Mouse (Mus musculus) testis, adult 2 months (tissue): ENCODE results near the gene Gm10310. TPM values are rescaled to one million over a fixed set of nuclear protein-coding genes. Genes with fewer than 3 reads are reported as not detected.
"Not testable (repeated sequence)": the region's sequence is repeated elsewhere in the genome, so short reads cannot be mapped to it uniquely, and the experiment has no call there.

Source experiments
- H3K27ac ChIP-seq: fragments of 200-500 bp; 2 replicates; pipeline ENCODE4 v1.5.1; 2012; ENCODE audit warnings: low read depth, low read length; ENCODE audit not compliant: control insufficient read depth, insufficient read depth
- H3K27me3 ChIP-seq: fragments of 200-500 bp; 2 replicates; pipeline ENCODE4 v1.6.1; 2012; ENCODE audit warnings: mild to moderate bottlenecking, low read length, moderate library complexity; ENCODE audit not compliant: control insufficient read depth, insufficient read depth
- H3K36me3 ChIP-seq: fragments of 200-500 bp; 2 replicates; pipeline ENCODE4 v1.6.1; 2012; ENCODE audit warnings: mild to moderate bottlenecking, low read length; ENCODE audit not compliant: control insufficient read depth, insufficient read depth
- H3K4me1 ChIP-seq: fragments of 200-500 bp; 2 replicates; pipeline ENCODE4 v1.6.1; 2012; ENCODE audit warnings: low read length; ENCODE audit not compliant: control insufficient read depth, insufficient read depth
- H3K4me3 ChIP-seq: fragments of 200-500 bp; 2 replicates; pipeline ENCODE4 v1.5.1; 2012; ENCODE audit warnings: low read depth, mild to moderate bottlenecking, low read length, moderate library complexity, mixed read lengths; ENCODE audit not compliant: control insufficient read depth
- CTCF ChIP-seq: fragments of 200-500 bp; IDR thresholded peaks from 2 replicates; pipeline ENCODE4 v1.5.1; 2012; ENCODE audit warnings: low read depth, mild to moderate bottlenecking, inconsistent platforms, low read length, moderate library complexity; ENCODE audit not compliant: control insufficient read depth, insufficient read depth, insufficient replicate concordance
- POLR2A ChIP-seq: fragments of 200-500 bp; IDR thresholded peaks from 2 replicates; pipeline ENCODE4 v1.6.1; 2012; ENCODE audit warnings: low read depth, mild to moderate bottlenecking, inconsistent platforms, low read length, moderate library complexity; ENCODE audit not compliant: control insufficient read depth
- polyA plus RNA-seq: library from polyadenylated mRNA; depleted of rRNA; stranded (reverse); fragments of >200 nt; gene quantifications from 2 replicates; pipeline ENCODE4 v1.2.3, GENCODE M21; 2012; rRNA removed

Gm10310 gene
- polyA plus RNA-seq: not detected in 2 replicates

GRCm38 (mm10) chr10:129984962-129985361, at the start of gene Gm10310:
TSS of gene Gm10310 (minus strand) at chr10:129985062.
- not testable (repeated sequence) for H3K36me3 ChIP-seq, H3K4me3 ChIP-seq, H3K27ac ChIP-seq

GRCm38 (mm10) chr10:130030048-130030447, 45.2 kb upstream of the Gm10310 start, which contains the start of gene Olfr821:
TSS of gene Olfr821 (plus strand) at chr10:130030348.
- Histone ChIP-seq H3K27me3 (no peaks in the 10 kb centered on the region), H3K4me3 (no peak within 1 kb of the TSS), H3K27ac (no peak within 1 kb of the TSS), H3K36me3 (no peaks in the 10 kb centered on the region), H3K4me1 (no peaks in the 10 kb centered on the region)
- no peak for TF ChIP-seq POLR2A
- no peak for TF ChIP-seq CTCF

More at GRCm38 (mm10) chr10:129984962-129985361, at the start of gene Gm10310:
- H3K27me3 ChIP-seq, H3K4me1 ChIP-seq: not testable (repeated sequence)

- Histone ChIP-seq H3K4me1 (no peaks in the 10 kb centered on the region), H3K27ac (no peak within 1 kb of the TSS), H3K27me3 (no peaks in the 10 kb centered on the region), H3K36me3 (no peaks in the 10 kb centered on the region), H3K4me3 (no peak within 1 kb of the TSS)
- TF ChIP-seq CTCF (no peak), POLR2A (no peak)
Observed at GRCm38 (mm10) chr10:130012321-130012720, 27.5 kb upstream of the Gm10310 start, which contains the start of gene Olfr820. TSS of gene Olfr820 (plus strand) at chr10:130012621.

GRCm38 (mm10) chr10:130005366-130005765, 20.5 kb upstream of the Gm10310 start:
- not testable (repeated sequence) for H3K36me3 ChIP-seq, H3K27ac ChIP-seq, H3K27me3 ChIP-seq, H3K4me3 ChIP-seq, H3K4me1 ChIP-seq

DNA sequence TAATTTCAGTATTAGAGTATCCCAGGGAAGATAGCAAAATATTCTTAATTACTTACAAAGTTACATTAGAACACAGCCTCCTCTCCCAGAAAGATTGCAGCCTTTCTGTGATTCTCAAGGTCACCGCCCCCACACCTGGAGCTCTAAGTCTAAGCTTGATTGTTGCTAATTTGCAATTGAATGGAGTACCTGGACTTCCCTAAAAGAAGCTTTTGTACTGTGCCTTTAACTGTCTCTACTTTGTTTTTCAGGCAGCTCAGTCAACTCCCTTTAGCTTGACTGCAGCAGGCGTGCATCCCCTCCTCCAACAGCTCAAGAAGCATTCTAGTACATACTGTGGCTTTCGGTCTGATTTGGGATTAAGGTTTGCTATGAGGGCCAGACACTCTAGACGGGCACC, 19.2 kb upstream of the Gm10310 start:
- not testable (repeated sequence) for H3K4me3 ChIP-seq, H3K36me3 ChIP-seq, H3K27ac ChIP-seq, H3K27me3 ChIP-seq, H3K4me1 ChIP-seq

- not testable (repeated sequence) for H3K36me3 ChIP-seq, H3K27me3 ChIP-seq, H3K27ac ChIP-seq, H3K4me3 ChIP-seq, H3K4me1 ChIP-seq
Observed at GRCm38 (mm10) chr10:129981867-129982266, 3.0 kb downstream of the Gm10310 start.

DNA sequence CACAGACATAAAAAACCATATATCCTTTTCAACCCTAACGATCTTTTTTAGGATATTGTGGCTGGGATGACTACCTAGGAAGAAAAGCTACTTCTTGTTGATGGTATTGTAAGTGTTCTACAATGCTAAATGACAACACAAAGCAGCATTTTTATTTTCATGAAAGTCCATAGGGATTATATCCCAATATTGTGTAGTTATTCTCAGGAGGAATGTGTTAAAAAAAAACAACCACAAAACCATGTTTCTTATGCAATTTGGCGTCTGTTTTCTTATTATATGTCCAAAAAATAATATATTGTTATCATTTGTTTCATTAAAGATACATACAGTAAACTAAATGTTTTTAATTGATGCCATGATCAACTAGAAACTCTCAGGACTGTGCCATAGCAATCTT, 8.8 kb downstream of the Gm10310 start, which contains the start of gene Olfr247:
TSS of gene Olfr247 (minus strand) at position 101 of the 400 bp plus-strand sequence.
- H3K4me3 ChIP-seq, H3K27me3 ChIP-seq, H3K27ac ChIP-seq, H3K36me3 ChIP-seq, H3K4me1 ChIP-seq: not testable (repeated sequence)

DNA sequence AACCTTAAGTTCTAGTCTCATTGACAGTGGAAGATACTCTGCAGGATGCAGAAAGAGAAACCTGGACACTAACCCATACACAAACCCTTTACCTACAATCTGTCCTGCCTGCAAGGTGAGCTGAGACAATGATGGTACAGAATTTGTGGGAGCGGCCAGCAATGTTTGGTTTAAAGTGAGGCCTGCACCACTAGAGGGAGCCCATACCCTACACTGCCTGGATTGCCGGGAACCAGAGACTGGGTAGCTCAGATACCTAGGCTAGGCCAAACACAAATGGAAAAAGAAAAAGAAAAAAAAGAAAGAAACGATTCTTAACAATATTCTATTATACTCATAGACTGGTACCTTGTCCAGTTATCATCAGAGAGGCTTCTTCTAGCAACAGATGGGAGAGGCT, 11.9 kb downstream of the Gm10310 start:
- H3K4me3 ChIP-seq, H3K27ac ChIP-seq, H3K4me1 ChIP-seq, H3K36me3 ChIP-seq, H3K27me3 ChIP-seq: not testable (repeated sequence)

DNA sequence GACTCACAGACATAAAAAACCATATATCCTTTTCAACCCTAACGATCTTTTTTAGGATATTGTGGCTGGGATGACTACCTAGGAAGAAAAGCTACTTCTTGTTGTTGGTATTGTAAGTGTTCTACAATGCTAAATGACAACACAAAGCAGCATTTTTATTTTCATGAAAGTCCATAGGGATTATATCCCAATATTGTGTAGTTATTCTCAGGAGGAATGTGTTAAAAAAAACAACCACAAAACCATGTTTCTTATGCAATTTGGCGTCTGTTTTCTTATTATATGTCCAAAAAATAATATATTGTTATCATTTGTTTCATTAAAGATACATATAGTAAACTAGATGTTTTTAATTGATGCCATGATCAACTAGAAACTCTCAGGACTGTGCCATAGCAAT, 17.7 kb downstream of the Gm10310 start, which contains the start of gene Olfr819:
TSS of gene Olfr819 (minus strand) at position 101 of the 400 bp plus-strand sequence.
- H3K36me3 ChIP-seq, H3K4me1 ChIP-seq, H3K27ac ChIP-seq, H3K27me3 ChIP-seq, H3K4me3 ChIP-seq: not testable (repeated sequence)

- H3K27me3 ChIP-seq, H3K36me3 ChIP-seq, H3K4me1 ChIP-seq, H3K27ac ChIP-seq, H3K4me3 ChIP-seq: not testable (repeated sequence)
Observed at GRCm38 (mm10) chr10:129966232-129966631, 18.6 kb downstream of the Gm10310 start.
